Mouse (Mus musculus) heart, postnatal 0 days (tissue): ENCODE data around the gene Trim2.

Experiments used
- CTCF ChIP-seq: IDR thresholded peaks from 2 replicates; pipeline ENCODE4 v1.5.1; 2016; ENCODE audit warnings: antibody characterized with exemption, control low read depth, low read depth
- EP300 ChIP-seq: IDR thresholded peaks from 2 replicates; pipeline ENCODE4 v1.6.1; 2016; ENCODE audit warnings: antibody characterized with exemption, low read depth

GRCm38 (mm10) chr3:84335421-84336073 is 28.9 kb upstream of the Trim2 start:
- TF ChIP-seq CTCF (no peak), EP300 (no peak)
